Mouse (Mus musculus) WW6 (cell line): ENCODE results near the gene Ndufv3.
"Not testable (repeated sequence)": the region's sequence is repeated elsewhere in the genome, so short reads cannot be mapped to it uniquely, and the experiment has no call there.

Experiments used
- DNase-seq: peaks from one replicate; pipeline ENCODE4 v3.0.0-alpha.2; 2013; ENCODE audit warnings: low read depth, low spot score

The Ndufv3 gene

GRCm38 (mm10) chr17:31511792-31512495, 8.0 kb upstream of the Ndufv3 start:
- peak; percentile 88 for DNase-seq

- DNase-seq = no peak
Measured at GRCm38 (mm10) chr17:31512593-31512992, 7.3 kb upstream of the Ndufv3 start.

GRCm38 (mm10) chr17:31514696-31515095, 5.2 kb upstream of the Ndufv3 start:
- no peak for DNase-seq

- DNase-seq = no peak
Measured at GRCm38 (mm10) chr17:31519344-31519945, 470 bp upstream of the Ndufv3 start.

- DNase-seq = no peak
Measured at GRCm38 (mm10) chr17:31520895-31521294, 980 bp downstream of the Ndufv3 start.

GRCm38 (mm10) chr17:31521948-31522347, 2.0 kb downstream of the Ndufv3 start:
- DNase-seq = no peak

GRCm38 (mm10) chr17:31525114-31525513, 5.2 kb downstream of the Ndufv3 start:
- DNase-seq = no peak

- DNase-seq = peak; percentile 52
Measured at GRCm38 (mm10) chr17:31525816-31526215, 5.9 kb downstream of the Ndufv3 start.

- peak; percentile 63 for DNase-seq
Measured at GRCm38 (mm10) chr17:31529314-31529713, 9.4 kb downstream of the Ndufv3 start.

- DNase-seq = no peak
Measured at GRCm38 (mm10) chr17:31531441-31532158, 11.7 kb downstream of the Ndufv3 start.

GRCm38 (mm10) chr17:31532331-31532730, 12.4 kb downstream of the Ndufv3 start:
- DNase-seq = not testable (repeated sequence)

GRCm38 (mm10) chr17:31535358-31535757, 15.4 kb downstream of the Ndufv3 start:
- no peak for DNase-seq

GRCm38 (mm10) chr17:31535871-31536629, 16.1 kb downstream of the Ndufv3 start:
- DNase-seq = no peak

- DNase-seq = no peak
Measured at GRCm38 (mm10) chr17:31540101-31540500, 20.2 kb downstream of the Ndufv3 start.

GRCm38 (mm10) chr17:31540809-31541459, 21.0 kb downstream of the Ndufv3 start:
- DNase-seq = no peak

- DNase-seq = no peak
Measured at GRCm38 (mm10) chr17:31541460-31541831, 21.5 kb downstream of the Ndufv3 start.

- DNase-seq = no peak
Measured at GRCm38 (mm10) chr17:31543574-31543973, 23.7 kb downstream of the Ndufv3 start.

- DNase-seq = no peak
Measured at GRCm38 (mm10) chr17:31546444-31547196, 26.7 kb downstream of the Ndufv3 start.

GRCm38 (mm10) chr17:31547974-31548373, 28.1 kb downstream of the Ndufv3 start:
- DNase-seq = no peak

- DNase-seq = no peak
Measured at GRCm38 (mm10) chr17:31549389-31549788, 29.5 kb downstream of the Ndufv3 start.

- DNase-seq = not testable (repeated sequence)
Measured at GRCm38 (mm10) chr17:31552601-31553000, 32.7 kb downstream of the Ndufv3 start.
